Mouse (Mus musculus) brain, embryonic 14.5 days (tissue): ENCODE measurements around the gene Tsks.

Source experiments
- CTCF ChIP-seq: fragments of 200-500 bp; IDR thresholded peaks from 2 replicates; pipeline ENCODE4 v1.5.1; 2012; ENCODE audit warnings: inconsistent platforms, mild to moderate bottlenecking, moderate library complexity, borderline replicate concordance; ENCODE audit not compliant: insufficient read depth, insufficient read length; ENCODE audit errors: extremely low read depth
- POLR2A ChIP-seq: fragments of 200-500 bp; IDR thresholded peaks from 2 replicates; pipeline ENCODE4 v1.6.1; 2012; ENCODE audit warnings: mild to moderate bottlenecking, inconsistent platforms, borderline replicate concordance; ENCODE audit not compliant: poor library complexity, insufficient read depth, insufficient read length, severe bottlenecking; ENCODE audit errors: extremely low read depth

DNA sequence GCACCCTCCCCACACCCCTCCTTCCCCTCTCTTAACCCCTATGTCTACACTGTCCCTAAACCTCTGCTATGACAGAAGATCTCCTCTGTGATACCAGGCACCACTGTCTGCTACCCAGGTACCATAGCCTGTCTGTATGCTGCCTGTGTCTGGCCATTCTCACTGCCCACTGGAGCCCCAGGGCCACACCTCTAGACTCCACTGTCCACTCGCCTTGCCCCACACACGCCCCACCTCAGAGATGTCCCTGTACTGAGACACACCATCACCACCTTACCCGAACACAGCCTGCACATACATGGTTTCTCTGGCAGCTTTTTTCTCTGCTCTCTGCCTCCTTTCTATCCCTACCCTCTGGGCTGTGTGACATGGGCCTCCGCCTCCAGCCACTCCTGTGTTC, 26.1 kb upstream of the Tsks start:
- no peak for TF ChIP-seq CTCF
- no peak for TF ChIP-seq POLR2A
